Mouse (Mus musculus) MEL (cell line): ENCODE measurements at regions not wholly inside any gene's neighbourhood (a gene's known extent, or its start where the extent isn't known, plus 50 kb on each side); places are given as distances from the start of the nearest gene placed in this dataset.
A peak's percentile ranks its signal among the peaks of the same experiment; 100 is the strongest.

ENCODE experiments used
- DNase-seq: peaks from one replicate; pipeline ENCODE4 v3.0.0; 2011; ENCODE audit warnings: low read depth, low spot score
- H3K27ac ChIP-seq: 2 replicates; pipeline ENCODE4 v1.5.1; 2012; ENCODE audit warnings: low read depth, mild to moderate bottlenecking, control low read depth, low read length, moderate library complexity; ENCODE audit not compliant: control insufficient read depth
- H3K27me3 ChIP-seq, 2 experiments: fragments of 150-350 bp in 1 of 2; sonication (generic) in 1 of 2; 2 replicates each; pipeline ENCODE4 v1.6.1; 2012; ENCODE audit warnings: low read length in 2 of 2, mild to moderate bottlenecking in 2 of 2, improper control_type of control experiment in 1 of 2, moderate library complexity in 1 of 2; ENCODE audit not compliant: insufficient read depth in 2 of 2, control insufficient read depth in 1 of 2
- H3K36me3 ChIP-seq, 2 experiments: 2 replicates each; pipeline ENCODE4 v1.6.1; 2012 to 2014; ENCODE audit warnings: low read length in 2 of 2, improper control_type of control experiment in 1 of 2, inconsistent platforms in 1 of 2, mild to moderate bottlenecking in 1 of 2; ENCODE audit not compliant: insufficient read depth in 2 of 2, control insufficient read depth in 1 of 2
- H3K4me1 ChIP-seq, 2 experiments: fragments of 150-350 bp in 1 of 2; sonication (generic) in 1 of 2; 2 replicates each; pipeline ENCODE4 v1.6.1; 2012; ENCODE audit warnings: low read length in 2 of 2, improper control_type of control experiment in 1 of 2, mild to moderate bottlenecking in 1 of 2; ENCODE audit not compliant: insufficient read depth in 2 of 2, control insufficient read depth in 1 of 2
- H3K4me3 ChIP-seq, 2 experiments: fragments of 150-350 bp in 1 of 2; sonication (generic) in 1 of 2; 2 replicates each; pipeline ENCODE4 v1.5.1; 2012; ENCODE audit warnings: low read depth in 2 of 2, low read length in 2 of 2, mild to moderate bottlenecking in 2 of 2, moderate library complexity in 2 of 2, control low read depth in 1 of 2, improper control_type of control experiment in 1 of 2; ENCODE audit not compliant: control insufficient read depth in 1 of 2, insufficient read depth in 1 of 2
- H3K79me2 ChIP-seq: 2 replicates; pipeline ENCODE4 v1.6.1; 2012; ENCODE audit warnings: mild to moderate bottlenecking, low read length, moderate library complexity; ENCODE audit not compliant: control insufficient read depth, poor library complexity, insufficient read depth
- H3K9ac ChIP-seq: 2 replicates; pipeline ENCODE4 v1.6.1; 2012; ENCODE audit warnings: low read depth, mild to moderate bottlenecking, control low read depth, low read length, moderate library complexity; ENCODE audit not compliant: control insufficient read depth, poor library complexity, severe bottlenecking
- H3K9me3 ChIP-seq: fragments of 150-350 bp; sonication (generic); replicated peaks from 2 replicates; pipeline ENCODE4 v1.6.1; 2012; ENCODE audit warnings: mild to moderate bottlenecking, low read length, improper control_type of control experiment, moderate library complexity; ENCODE audit not compliant: insufficient read depth
- BHLHE40 ChIP-seq: IDR thresholded peaks from 2 replicates; pipeline ENCODE4 v1.6.1; 2012; ENCODE audit warnings: low read depth, mild to moderate bottlenecking, inconsistent platforms, low read length, improper control_type of control experiment, borderline replicate concordance
- CHD1 ChIP-seq: IDR thresholded peaks from 2 replicates; pipeline ENCODE4 v1.6.1; 2012; ENCODE audit warnings: low read depth, mild to moderate bottlenecking, inconsistent platforms, low read length, improper control_type of control experiment
- CHD2 ChIP-seq: IDR thresholded peaks from 2 replicates; pipeline ENCODE4 v1.6.1; 2011; ENCODE audit warnings: low read length, improper control_type of control experiment
- CTCF ChIP-seq, 3 experiments: IDR thresholded peaks in 2 of 3; conservative IDR thresholded peaks in 1 of 3; 2 replicates each; pipeline ENCODE4 v1.5.1; 2011 to 2012; ENCODE audit warnings: low read length in 3 of 3, low read depth in 2 of 3, mild to moderate bottlenecking in 2 of 3, improper control_type of control experiment in 1 of 3, inconsistent platforms in 1 of 3, mixed read lengths in 1 of 3, moderate library complexity in 1 of 3; ENCODE audit not compliant: control insufficient read depth in 1 of 3, insufficient read depth in 1 of 3, poor library complexity in 1 of 3, severe bottlenecking in 1 of 3
- E2F4 ChIP-seq: IDR thresholded peaks from 2 replicates; pipeline ENCODE4 v1.6.1; 2011; ENCODE audit warnings: low read depth, low read length, improper control_type of control experiment, borderline replicate concordance
- ELF1 ChIP-seq: IDR thresholded peaks from 2 replicates; pipeline ENCODE4 v1.6.1; 2014; ENCODE audit warnings: low read depth, mild to moderate bottlenecking, inconsistent platforms, low read length, improper control_type of control experiment, moderate library complexity
- EP300 ChIP-seq, 2 experiments: IDR thresholded peaks; 2 replicates each; pipeline ENCODE4 v1.6.1; 2011; ENCODE audit warnings: improper control_type of control experiment in 2 of 2, low read length in 2 of 2, low read depth in 1 of 2, mild to moderate bottlenecking in 1 of 2
- ETS1 ChIP-seq: IDR thresholded peaks from 2 replicates; pipeline ENCODE4 v1.6.1; 2012; ENCODE audit warnings: low read depth, mild to moderate bottlenecking, inconsistent platforms, low read length, improper control_type of control experiment, moderate library complexity
- GABPA ChIP-seq: IDR thresholded peaks from 2 replicates; pipeline ENCODE4 v1.6.1; 2012; ENCODE audit warnings: low read depth, mild to moderate bottlenecking, inconsistent platforms, low read length, improper control_type of control experiment, moderate library complexity
- GATA1 ChIP-seq: IDR thresholded peaks from 2 replicates; pipeline ENCODE4 v1.6.1; 2011; ENCODE audit warnings: low read depth, low read length, improper control_type of control experiment
- HCFC1 ChIP-seq: IDR thresholded peaks from 2 replicates; pipeline ENCODE4 v1.6.1; 2012; ENCODE audit warnings: low read depth, mild to moderate bottlenecking, inconsistent platforms, low read length, improper control_type of control experiment, moderate library complexity
- JUND ChIP-seq: IDR thresholded peaks from 2 replicates; pipeline ENCODE4 v1.6.1; 2011; ENCODE audit warnings: low read depth, mild to moderate bottlenecking, improper control_type of control experiment, low read length
- KAT2A ChIP-seq: conservative IDR thresholded peaks from 2 replicates; pipeline ENCODE4 v1.6.1; 2012; ENCODE audit warnings: low read depth, low read length, improper control_type of control experiment, inconsistent platforms
- MAX ChIP-seq: IDR thresholded peaks from 2 replicates; pipeline ENCODE4 v1.6.1; 2011; ENCODE audit warnings: low read length, improper control_type of control experiment
- MAZ ChIP-seq: IDR thresholded peaks from 2 replicates; pipeline ENCODE4 v1.6.1; 2012; ENCODE audit warnings: low read depth, mild to moderate bottlenecking, inconsistent platforms, low read length, improper control_type of control experiment
- MEF2A ChIP-seq: IDR thresholded peaks from 2 replicates; pipeline ENCODE4 v1.6.1; 2014; ENCODE audit warnings: low read depth, mild to moderate bottlenecking, inconsistent platforms, low read length, improper control_type of control experiment; ENCODE audit not compliant: poor library complexity, insufficient replicate concordance, severe bottlenecking; ENCODE audit errors: extremely low read depth
- MXI1 ChIP-seq: IDR thresholded peaks from 2 replicates; pipeline ENCODE4 v1.6.1; 2011; ENCODE audit warnings: mild to moderate bottlenecking, low read depth, low read length, improper control_type of control experiment
- MYB ChIP-seq: IDR thresholded peaks from 2 replicates; pipeline ENCODE4 v1.6.1; 2011; ENCODE audit warnings: mild to moderate bottlenecking, low read depth, low read length, improper control_type of control experiment
- MYC ChIP-seq: IDR thresholded peaks from 2 replicates; pipeline ENCODE4 v1.6.1; 2011; ENCODE audit warnings: low read depth, mild to moderate bottlenecking, low read length, improper control_type of control experiment, moderate library complexity
- NELFE ChIP-seq: IDR thresholded peaks from 2 replicates; pipeline ENCODE4 v1.6.1; 2011; ENCODE audit warnings: low read depth, low read length, improper control_type of control experiment
- NRF1 ChIP-seq: IDR thresholded peaks from 2 replicates; pipeline ENCODE4 v1.6.1; 2014; ENCODE audit warnings: low read depth, mild to moderate bottlenecking, inconsistent platforms, low read length, improper control_type of control experiment, moderate library complexity; ENCODE audit not compliant: poor library complexity, insufficient read depth, severe bottlenecking
- POLR2A ChIP-seq, 2 experiments: IDR thresholded peaks; 2 replicates each; pipeline ENCODE4 v1.6.1; 2011 to 2012; ENCODE audit warnings: low read length in 2 of 2, mild to moderate bottlenecking in 2 of 2, control low read depth in 1 of 2, improper control_type of control experiment in 1 of 2, low read depth in 1 of 2, moderate library complexity in 1 of 2; ENCODE audit not compliant: control insufficient read depth in 1 of 2, insufficient read depth in 1 of 2, poor library complexity in 1 of 2
- POLR2AphosphoS2 ChIP-seq: IDR thresholded peaks from 2 replicates; pipeline ENCODE4 v1.6.1; 2011; ENCODE audit warnings: low read length, improper control_type of control experiment
- POLR2AphosphoS5 ChIP-seq: IDR thresholded peaks from 2 replicates; pipeline ENCODE4 v1.6.1; 2012; ENCODE audit warnings: low read depth, borderline replicate concordance, mild to moderate bottlenecking, inconsistent platforms, low read length, moderate library complexity, mixed read lengths
- RAD21 ChIP-seq: IDR thresholded peaks from 2 replicates; pipeline ENCODE4 v1.6.1; 2011; ENCODE audit warnings: mild to moderate bottlenecking, low read depth, low read length, improper control_type of control experiment
- RCOR1 ChIP-seq: IDR thresholded peaks from 2 replicates; pipeline ENCODE4 v1.6.1; 2012; ENCODE audit warnings: low read depth, mild to moderate bottlenecking, inconsistent platforms, low read length, improper control_type of control experiment
- SMC3 ChIP-seq: IDR thresholded peaks from 2 replicates; pipeline ENCODE4 v1.6.1; 2011; ENCODE audit warnings: low read depth, low read length, improper control_type of control experiment
- TAL1 ChIP-seq: IDR thresholded peaks from 2 replicates; pipeline ENCODE4 v1.6.1; 2012; ENCODE audit warnings: mild to moderate bottlenecking, inconsistent platforms, low read length, moderate library complexity, mixed read lengths
- TCF12 ChIP-seq: IDR thresholded peaks from 2 replicates; pipeline ENCODE4 v1.6.1; 2014; ENCODE audit warnings: low read depth, mild to moderate bottlenecking, inconsistent platforms, low read length, improper control_type of control experiment, moderate library complexity
- UBTF ChIP-seq: IDR thresholded peaks from 2 replicates; pipeline ENCODE4 v1.6.1; 2012; ENCODE audit warnings: low read depth, mild to moderate bottlenecking, inconsistent platforms, low read length, improper control_type of control experiment, moderate library complexity, borderline replicate concordance; ENCODE audit not compliant: insufficient read depth
- USF1 ChIP-seq: IDR thresholded peaks from 2 replicates; pipeline ENCODE4 v1.6.1; 2014; ENCODE audit warnings: low read depth, mild to moderate bottlenecking, inconsistent platforms, low read length, improper control_type of control experiment, moderate library complexity
- ZC3H11A ChIP-seq: IDR thresholded peaks from 2 replicates; pipeline ENCODE4 v1.6.1; 2012; ENCODE audit warnings: low read depth, mild to moderate bottlenecking, inconsistent platforms, low read length, improper control_type of control experiment
- ZMIZ1 ChIP-seq: IDR thresholded peaks from 2 replicates; pipeline ENCODE4 v1.6.1; 2012; ENCODE audit warnings: low read depth, mild to moderate bottlenecking, inconsistent platforms, low read length, improper control_type of control experiment, moderate library complexity
- ZNF384 ChIP-seq: IDR thresholded peaks from 2 replicates; pipeline ENCODE4 v1.6.1; 2012; ENCODE audit warnings: low read depth, mild to moderate bottlenecking, inconsistent platforms, low read length, improper control_type of control experiment

- no peak for TF ChIP-seq GABPA
- TF ChIP-seq TCF12, result peak; percentile 88
- TF ChIP-seq KAT2A, result no peak
- no peak for TF ChIP-seq MYB
- TF ChIP-seq MXI1, result no peak
- no peak for TF ChIP-seq CHD2
- peak; percentile 72 for TF ChIP-seq GATA1
- TF ChIP-seq EP300 (IDR thresholded peaks at IDR 0.05; ENCODE audit: low read depth in 1 of 2, low read length in 2 of 2), result peak; percentile 80 to 87
- TF ChIP-seq HCFC1, result 0 out of 2 replicates have a peak, but pooled peaks have one; percentile 17
- TF ChIP-seq ZC3H11A, result no peak
- TF ChIP-seq MYC, result no peak
- TF ChIP-seq CTCF (IDR thresholded peaks at IDR 0.05 in 2 of 3, conservative IDR thresholded peaks at IDR 0.05 in 1 of 3; ENCODE audit: control insufficient read depth in 1 of 3, insufficient read depth in 1 of 3, low read depth in 2 of 3, low read length in 3 of 3, poor library complexity in 1 of 3, severe bottlenecking in 1 of 3), result no peak
These were observed 101.8 kb upstream of the Gm527 start (continued) for GRCm38 (mm10) chr12:64815871-64816270.

GRCm38 (mm10) chr12:64817056-64817810 lies 100.5 kb upstream of the Gm527 start:
- Histone ChIP-seq H3K9me3 (no peaks in the 10 kb centered on the region), H3K79me2 (no peaks in the 10 kb centered on the region), H3K36me3 (peaks cover 0 to 30% of the 10 kb centered on the region in 2 experiments; a peak in 2 of 4 replicates), H3K27ac (no peak overlapping the region), H3K4me3 (no peak overlapping the region), H3K9ac (no peak overlapping the region), H3K4me1 (peaks cover 3 to 14% of the 10 kb centered on the region in 2 experiments)
- TF ChIP-seq POLR2AphosphoS5 (no peak), MEF2A (no peak), ETS1 (no peak), ZMIZ1 (no peak), HCFC1 (0 out of 2 replicates have a peak, but pooled peaks have one; percentile 26), TAL1 (no peak), UBTF (no peak), KAT2A (no peak), MYC (no peak), CTCF (IDR thresholded peaks at IDR 0.05 in 2 of 3, conservative IDR thresholded peaks at IDR 0.05 in 1 of 3; ENCODE audit: control insufficient read depth in 1 of 3, insufficient read depth in 1 of 3, low read depth in 2 of 3, low read length in 3 of 3, poor library complexity in 1 of 3, severe bottlenecking in 1 of 3) (peak; percentile 51 to 83 (median 79)), BHLHE40 (no peak), NRF1 (no peak), USF1 (no peak), POLR2A (IDR thresholded peaks at IDR 0.05; ENCODE audit: control insufficient read depth in 1 of 2, insufficient read depth in 1 of 2, low read depth in 1 of 2, low read length in 2 of 2, poor library complexity in 1 of 2) (no peak), ZNF384 (peak; percentile 44), ZC3H11A (peak; percentile 86), MAZ (no peak), POLR2AphosphoS2 (no peak), JUND (no peak), MAX (no peak), ELF1 (no peak), RAD21 (peak; percentile 90), NELFE (no peak), RCOR1 (no peak), SMC3 (peak; percentile 76), CHD1 (no peak), TCF12 (no peak), E2F4 (no peak), MXI1 (no peak)
- TF ChIP-seq, all 39 proteins: peak for 6
- DNase-seq, result peak; percentile 71
- H3K27me3 ChIP-seq, result no peaks in the 10 kb centered on the region
